Mouse (Mus musculus) B cell, adult 62 days (primary cell): Measurements from ENCODE around the gene Mapk10. TPM values are rescaled to one million over a fixed set of nuclear protein-coding genes. Genes with fewer than 3 reads are reported as not detected.

Experiments used
- total RNA-seq: library from RNA; stranded (reverse); gene quantifications from 4 replicates; pipeline ENCODE4 v1.2.4, GENCODE M21; 2023

Gene Mapk10
- total RNA-seq, result not detected in 4 replicates

DNA sequence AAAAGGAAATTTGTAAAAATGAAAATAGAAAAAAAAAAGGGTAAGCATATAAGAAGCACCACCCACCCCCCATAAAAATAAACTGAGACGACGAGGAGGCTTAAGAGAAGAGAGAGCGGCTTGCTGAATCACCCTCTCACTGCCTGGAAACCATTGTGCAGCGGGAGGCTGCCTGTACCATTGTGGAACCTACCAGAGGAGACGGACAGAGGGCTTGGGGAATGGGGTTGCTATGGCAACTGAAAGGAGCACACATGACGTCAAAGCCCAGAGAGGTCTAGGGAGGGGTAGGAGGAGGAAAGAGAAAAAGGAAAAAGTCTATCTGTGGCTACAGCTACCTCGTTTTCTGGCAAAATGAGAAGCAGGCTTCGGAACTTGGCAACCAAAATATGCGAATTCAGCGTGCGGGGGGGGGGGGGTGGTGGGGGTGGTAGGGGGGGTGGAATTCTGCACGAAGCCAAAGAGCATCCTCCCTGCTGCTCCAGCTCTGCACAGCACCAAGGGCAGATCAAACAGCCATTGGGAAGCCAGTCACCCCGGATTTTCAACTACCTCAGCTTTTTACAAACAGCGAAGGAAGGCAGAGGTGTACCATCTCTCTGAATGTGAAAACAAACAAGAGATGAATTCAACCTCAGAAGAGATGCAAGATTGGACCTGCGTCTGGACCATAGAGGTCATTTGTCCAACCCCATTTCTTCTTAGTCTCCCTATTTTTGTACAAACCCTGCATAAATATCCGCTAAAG, at the start of gene Mapk10:
Gene Mapk10, minus strand, starts transcription at position 234 of the 748 bp plus-strand sequence.

Other genes starting within 250 kb of the Mapk10 start
- gene Ptpn13, start 213.9 kb upstream of the Mapk10 start, total RNA-seq, result 0.06 to 0.13 TPM (median 0.09 TPM) in 3 of 4 replicates, not detected in the other